Mouse (Mus musculus) small intestine, adult 2 months (tissue): ENCODE data around the gene Kcnd3. TPM values are rescaled to one million over a fixed set of nuclear protein-coding genes. Genes with fewer than 3 reads are reported as not detected.

Source experiments
- H3K27ac ChIP-seq: fragments of 200-500 bp; 2 replicates; pipeline ENCODE4 v1.5.1; 2012; ENCODE audit warnings: low read depth, low read length, control low read depth, inconsistent platforms; ENCODE audit not compliant: insufficient read depth
- H3K27me3 ChIP-seq: fragments of 200-500 bp; 2 replicates; pipeline ENCODE4 v1.6.1; 2012; ENCODE audit warnings: mild to moderate bottlenecking, moderate library complexity, low read length, inconsistent platforms; ENCODE audit not compliant: control insufficient read depth, insufficient read depth
- H3K36me3 ChIP-seq: fragments of 200-500 bp; 2 replicates; pipeline ENCODE4 v1.6.1; 2012; ENCODE audit warnings: mild to moderate bottlenecking, low read length, control low read depth, inconsistent platforms; ENCODE audit not compliant: control insufficient read depth, insufficient read depth
- H3K4me1 ChIP-seq: fragments of 200-500 bp; 2 replicates; pipeline ENCODE4 v1.6.1; 2012; ENCODE audit warnings: low read length, inconsistent platforms, mixed read lengths; ENCODE audit not compliant: control insufficient read depth, insufficient read depth, insufficient read length
- H3K4me3 ChIP-seq: fragments of 200-500 bp; 2 replicates; pipeline ENCODE4 v1.5.1; 2012; ENCODE audit warnings: low read depth, mild to moderate bottlenecking, control low read depth, inconsistent platforms, low read length, moderate library complexity
- CTCF ChIP-seq: fragments of 200-500 bp; IDR thresholded peaks from 2 replicates; pipeline ENCODE4 v1.5.1; 2012; ENCODE audit warnings: low read depth, mild to moderate bottlenecking, control low read depth, inconsistent platforms, low read length, moderate library complexity, mixed read lengths; ENCODE audit not compliant: insufficient replicate concordance, insufficient read length; ENCODE audit errors: extremely low read depth
- POLR2A ChIP-seq: fragments of 200-500 bp; IDR thresholded peaks from 2 replicates; pipeline ENCODE4 v1.6.1; 2012; ENCODE audit warnings: low read depth, mild to moderate bottlenecking, control low read depth, inconsistent platforms, low read length, moderate library complexity
- WGBS: fragments of 180-500 bp; shearing (Covaris S2); methylation state at CpG from one replicate; pipeline ENCODE4 v1.1.7; 2018; 5-methylcytosine and 5-hydroxymethylcytosine counted together
- polyA plus RNA-seq: library from polyadenylated mRNA; depleted of rRNA; stranded (reverse); fragments of >200 nt; gene quantifications from 2 replicates; pipeline ENCODE4 v1.2.3, GENCODE M21; 2012

The Kcnd3 gene
- polyA plus RNA-seq, 1 experiment, result 1.5 TPM

DNA sequence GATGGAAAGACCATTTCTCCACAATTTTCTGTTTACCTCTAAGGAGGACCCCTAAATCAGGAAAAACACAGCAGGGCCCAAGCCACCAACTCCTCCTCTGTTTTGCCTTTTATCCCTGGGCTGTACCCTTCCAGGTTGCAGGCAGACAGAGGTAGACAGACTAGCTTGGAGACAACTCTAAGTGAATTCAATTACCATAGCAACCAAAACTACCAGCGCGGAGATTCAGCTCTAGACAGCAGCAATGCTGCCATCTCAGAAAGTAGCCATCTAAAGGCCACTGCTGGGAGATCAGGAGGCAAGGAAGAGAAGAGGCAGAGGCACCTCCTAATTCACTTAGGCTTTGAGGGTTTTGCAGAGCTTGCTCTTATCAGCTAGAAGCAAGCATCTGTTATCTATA lies 15.7 kb upstream of the Kcnd3 start:
- Histone ChIP-seq H3K4me1 (no peaks in the 10 kb centered on the region), H3K27ac (no peak overlapping the region), H3K27me3 (no peaks in the 10 kb centered on the region), H3K36me3 (no peaks in the 10 kb centered on the region), H3K4me3 (no peak overlapping the region)
- 65% methylated on average over 2 of the region's 2 CpGs for WGBS
- TF ChIP-seq POLR2A (no peak), CTCF (no peak)

DNA sequence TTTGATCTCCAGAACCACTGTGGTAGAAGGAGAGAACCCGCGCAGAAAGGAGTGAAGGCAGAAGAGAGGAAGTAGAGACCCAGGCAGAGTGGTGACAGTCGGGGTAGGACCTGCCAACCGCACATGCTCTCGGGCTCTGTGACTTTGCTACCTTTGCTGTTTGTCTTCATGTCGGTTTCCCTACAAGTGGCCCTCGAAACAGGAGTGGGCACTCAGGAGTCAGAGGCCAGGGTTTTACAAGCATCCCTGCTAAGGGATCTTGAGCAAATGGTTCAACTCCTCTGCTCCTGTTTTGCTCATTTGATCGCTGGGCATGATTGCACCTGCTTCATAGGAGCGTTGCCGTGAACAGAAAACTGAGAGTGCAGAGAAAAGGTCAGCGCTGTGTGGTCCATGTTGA lies 15.2 kb upstream of the Kcnd3 start:
- Histone ChIP-seq H3K36me3 (no peaks in the 10 kb centered on the region), H3K27me3 (no peaks in the 10 kb centered on the region), H3K4me3 (no peak overlapping the region), H3K4me1 (no peaks in the 10 kb centered on the region), H3K27ac (no peak overlapping the region)
- WGBS, result 83% methylated on average over 11 of the region's 11 CpGs
- no peak for TF ChIP-seq POLR2A
- no peak for TF ChIP-seq CTCF

DNA sequence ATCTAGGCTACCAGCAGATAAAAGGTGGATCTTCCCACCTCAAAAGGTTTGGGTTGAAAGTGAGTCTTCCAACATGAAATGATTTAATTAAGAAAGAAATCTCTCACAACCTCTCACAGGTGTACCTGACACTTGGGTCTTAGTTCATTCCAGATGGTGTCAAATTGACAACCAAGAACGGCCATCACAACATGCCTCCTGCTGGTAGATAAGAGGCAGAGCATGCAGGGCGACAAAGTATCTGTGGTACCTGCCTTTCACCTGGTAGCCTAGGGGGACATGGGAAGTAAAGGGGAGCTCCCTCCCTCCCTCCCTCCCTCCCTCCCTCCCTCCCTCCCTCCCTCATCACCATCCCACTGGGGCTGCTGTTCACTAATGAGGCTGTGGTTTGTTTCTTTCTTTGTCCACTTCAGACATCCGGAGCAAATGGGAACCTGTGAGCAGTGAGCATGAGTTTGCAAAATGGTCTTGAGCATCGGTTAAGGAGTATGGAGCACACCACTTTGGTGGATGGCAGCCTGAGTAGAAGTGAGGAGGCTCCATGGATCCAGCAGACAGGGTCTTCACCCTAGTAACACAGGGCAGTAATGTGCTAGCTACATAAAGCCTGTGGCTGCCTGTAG lies 11.1 kb upstream of the Kcnd3 start:
- Histone ChIP-seq H3K27me3 (no peaks in the 10 kb centered on the region), H3K4me1 (no peaks in the 10 kb centered on the region), H3K27ac (no peak overlapping the region), H3K4me3 (no peak overlapping the region), H3K36me3 (no peaks in the 10 kb centered on the region)
- TF ChIP-seq CTCF, result no peak
- no peak for TF ChIP-seq POLR2A
- WGBS, result 64% methylated on average over 4 of the region's 4 CpGs

DNA sequence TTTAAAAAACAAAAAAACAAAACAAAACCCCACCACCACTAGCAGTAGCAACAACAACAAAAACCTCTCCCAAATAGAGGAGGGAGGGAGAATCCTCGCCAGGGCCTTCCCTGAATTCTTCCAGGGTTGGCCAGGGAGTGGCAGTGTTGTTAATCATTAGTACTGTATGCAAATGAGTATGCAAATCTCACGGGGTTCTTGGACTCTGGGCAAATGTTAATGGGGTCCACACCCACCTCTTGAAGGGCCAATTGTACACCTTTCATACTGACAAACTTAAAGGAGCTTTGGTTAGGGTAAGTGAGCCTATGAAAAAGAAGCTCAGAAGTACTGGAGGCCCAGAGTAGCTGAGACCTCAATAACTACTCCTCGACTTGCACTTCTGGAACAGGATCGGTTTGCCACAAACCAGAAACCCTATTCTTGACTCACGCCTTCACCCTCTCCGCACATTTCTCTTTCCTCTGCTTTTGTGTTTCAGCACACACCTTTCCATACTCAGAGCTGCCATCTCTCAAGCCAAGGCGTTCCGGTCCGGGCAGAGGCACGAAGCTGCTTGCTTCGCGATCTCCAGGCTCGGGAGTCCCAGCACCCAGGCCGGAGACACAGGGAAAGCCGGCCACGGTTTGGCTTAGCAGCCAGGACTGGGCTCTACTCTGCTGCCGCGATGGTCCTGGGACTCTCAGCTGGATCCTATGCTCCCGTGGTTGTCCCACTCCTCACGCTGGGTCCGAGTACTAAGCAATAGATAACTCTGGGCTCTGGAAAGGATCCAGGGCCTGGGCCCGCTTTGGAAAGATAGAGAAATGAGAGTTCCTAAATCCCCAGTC lies 1.3 kb upstream of the Kcnd3 start:
- TF ChIP-seq CTCF (no peak), POLR2A (no peak)
- Histone ChIP-seq H3K27ac (no peak overlapping the region), H3K4me1 (peaks cover 4% of the 10 kb centered on the region; the same call in 1 of the 2 replicates), H3K27me3 (peaks cover 31% of the 10 kb centered on the region), H3K36me3 (no peaks in the 10 kb centered on the region), H3K4me3 (peak overlapping the region; percentile 57)
- WGBS, result 5% methylated on average over 22 of the region's 22 CpGs

DNA sequence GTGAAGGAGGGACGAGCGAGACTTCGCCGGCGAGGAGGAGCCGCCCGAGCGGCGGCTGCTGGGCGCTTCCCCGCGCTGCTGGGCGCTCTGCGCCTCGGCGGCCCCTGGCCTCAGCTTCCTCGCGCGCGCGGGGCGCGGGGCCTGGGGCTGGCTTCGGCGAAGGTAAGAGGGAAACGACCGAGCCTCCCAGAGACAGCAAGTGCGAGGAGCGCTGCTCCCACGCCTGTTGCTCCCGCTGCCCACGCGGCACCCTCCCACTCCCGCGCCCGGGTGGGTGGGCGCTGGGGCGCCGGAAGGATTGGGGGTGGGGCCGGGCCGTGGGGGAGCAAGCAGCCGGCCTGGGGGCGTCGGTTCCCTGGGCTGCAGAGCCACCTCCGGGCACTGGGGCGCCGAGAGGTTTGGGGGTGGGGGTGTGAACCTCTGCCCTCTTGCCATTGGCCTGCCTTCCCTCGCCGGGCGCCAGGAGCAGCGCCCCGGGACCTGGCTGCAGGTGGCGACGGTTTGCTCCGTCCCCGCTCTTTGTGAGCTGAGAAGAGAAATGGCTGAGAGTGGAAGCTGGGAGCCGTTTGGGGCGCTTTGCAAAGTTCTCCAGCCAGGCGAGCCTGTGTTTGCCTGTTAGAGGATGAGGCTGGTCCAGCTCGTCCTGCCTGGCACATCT lies 555 bp downstream of the Kcnd3 start:
- Histone ChIP-seq H3K36me3 (no peaks in the 10 kb centered on the region), H3K27me3 (peaks cover 31% of the 10 kb centered on the region), H3K27ac (no peak overlapping the region), H3K4me1 (peaks cover 4% of the 10 kb centered on the region; the same call in 1 of the 2 replicates), H3K4me3 (peak overlapping the region; percentile 57)
- no peak for TF ChIP-seq POLR2A
- TF ChIP-seq CTCF, result no peak
- 1% methylated on average over 60 of the region's 60 CpGs for WGBS

DNA sequence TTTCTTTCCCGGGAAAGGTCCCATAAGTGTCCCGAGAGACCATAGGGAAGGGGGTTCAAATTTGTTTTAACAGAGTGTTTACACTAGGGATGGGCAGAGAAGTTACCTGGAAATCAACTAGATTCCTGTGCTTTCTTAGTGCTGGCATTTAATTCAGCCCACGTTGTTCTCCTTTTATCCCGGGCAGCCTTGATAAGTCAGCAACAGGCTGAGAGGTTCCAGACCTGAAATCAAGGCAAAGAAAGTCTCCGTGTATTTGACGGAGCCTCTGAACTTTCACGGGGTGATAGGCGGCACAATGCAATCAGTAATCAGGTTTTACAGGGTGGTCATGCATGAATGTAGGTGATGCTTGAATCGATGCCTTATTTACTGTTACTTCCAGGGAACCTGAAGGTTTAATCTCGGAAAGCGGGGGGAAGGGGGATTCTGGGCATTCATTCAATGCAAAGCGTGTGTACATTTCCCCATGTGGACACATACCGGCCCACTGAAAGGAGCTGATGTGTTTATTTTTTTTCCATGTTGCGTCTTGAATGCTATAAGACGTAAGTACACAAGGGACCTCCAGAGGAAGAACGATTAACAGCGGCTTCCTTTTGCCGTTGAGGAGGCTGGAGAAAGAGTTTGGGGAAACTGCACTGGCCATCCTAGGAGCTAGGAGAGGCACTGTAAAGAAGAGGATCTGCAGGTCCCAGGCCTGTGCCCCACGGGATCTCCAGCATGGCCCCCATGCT lies 1.3 kb downstream of the Kcnd3 start:
- H3K27me3 ChIP-seq, result peaks cover 31% of the 10 kb centered on the region
- no peak for TF ChIP-seq CTCF
- TF ChIP-seq POLR2A, result no peak
- H3K4me1 ChIP-seq, result peaks cover 4% of the 10 kb centered on the region; the same call in 1 of the 2 replicates
- no peak overlapping the region for H3K27ac ChIP-seq
- peak overlapping the region; percentile 57; the same call in 1 of the 2 replicates for H3K4me3 ChIP-seq
- no peaks in the 10 kb centered on the region for H3K36me3 ChIP-seq
- 4% methylated on average over 19 of the region's 19 CpGs for WGBS
